Mouse (Mus musculus): ENCODE data around the gene Izumo3.

DNA sequence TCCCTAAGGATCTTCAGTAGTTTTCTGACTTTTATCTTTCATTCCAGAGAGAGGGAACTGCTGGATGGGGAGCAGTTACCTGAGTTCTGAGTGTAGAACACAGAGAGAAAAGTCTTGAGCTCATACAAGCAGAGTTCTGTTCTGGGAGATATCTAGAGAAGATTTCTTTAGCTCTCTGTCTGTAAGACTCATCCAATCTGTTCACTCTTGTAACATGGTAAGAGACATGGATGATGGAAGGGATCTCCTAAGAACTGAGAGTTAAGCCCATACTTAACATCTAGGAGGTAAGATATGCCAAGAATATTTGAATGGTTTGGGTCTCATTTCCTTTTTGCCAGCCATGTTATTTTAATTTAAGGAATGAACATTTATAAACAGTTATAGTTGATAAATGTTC, at the start of gene Izumo3:
- TF ChIP-seq CTCF (IDR thresholded peaks at IDR 0.05) (no peak), EP300 (IDR thresholded peaks at IDR 0.05) (no peak)
